Mouse (Mus musculus) spleen, postnatal 14 days (tissue): ENCODE data around the gene Pias1.
A peak's percentile ranks its signal among the peaks of the same experiment; 100 is the strongest.

Source experiments
- DNase-seq, 2 experiments: peaks; one replicate each; pipeline ENCODE4 v3.0.0; 2021 to 2022; ENCODE audit warnings: low spot score in 2 of 2

Pias1 gene

GRCm38 (mm10) chr9:62987824-62988223 lies at the start of gene Pias1:
TSS of gene Pias1 (minus strand) at chr9:62987924.
- DNase-seq: no peak

GRCm38 (mm10) chr9:63035431-63035830 lies 47.7 kb upstream of the Pias1 start:
- no peak for DNase-seq

GRCm38 (mm10) chr9:63031011-63031782 lies 43.5 kb upstream of the Pias1 start:
- peak; percentile 7 to 10 for DNase-seq

GRCm38 (mm10) chr9:63022486-63022885 lies 34.8 kb upstream of the Pias1 start:
- no peak for DNase-seq

GRCm38 (mm10) chr9:63007371-63007770 lies 19.6 kb upstream of the Pias1 start:
- DNase-seq: no peak

- no peak for DNase-seq
Observed at GRCm38 (mm10) chr9:63006081-63006820, 18.5 kb upstream of the Pias1 start.

GRCm38 (mm10) chr9:62998561-62998960 lies 10.8 kb upstream of the Pias1 start:
- DNase-seq: no peak

GRCm38 (mm10) chr9:62997626-62998025 lies 9.9 kb upstream of the Pias1 start:
- DNase-seq: no peak

GRCm38 (mm10) chr9:62995186-62995585 lies 7.5 kb upstream of the Pias1 start:
- DNase-seq: no peak

GRCm38 (mm10) chr9:62990134-62990533 lies 2.4 kb upstream of the Pias1 start:
- DNase-seq: no peak

GRCm38 (mm10) chr9:62980777-62981202 lies 6.9 kb downstream of the Pias1 start:
- DNase-seq: peak; percentile 99

GRCm38 (mm10) chr9:62980162-62980776 lies 7.5 kb downstream of the Pias1 start:
- peak; percentile 9 to 32 for DNase-seq

- DNase-seq: no peak
Observed at GRCm38 (mm10) chr9:62979461-62980161, 8.1 kb downstream of the Pias1 start.

- DNase-seq: no peak
Observed at GRCm38 (mm10) chr9:62977152-62977551, 10.6 kb downstream of the Pias1 start.

GRCm38 (mm10) chr9:62975830-62976229 lies 11.9 kb downstream of the Pias1 start:
- no peak for DNase-seq

GRCm38 (mm10) chr9:62974439-62974838 lies 13.3 kb downstream of the Pias1 start:
- peak in 1 of 2 experiments; percentile 25 for DNase-seq

- DNase-seq: peak; percentile 9 to 23
Observed at GRCm38 (mm10) chr9:62972073-62972745, 15.5 kb downstream of the Pias1 start.

GRCm38 (mm10) chr9:62970345-62970744 lies 17.4 kb downstream of the Pias1 start:
- no peak for DNase-seq

GRCm38 (mm10) chr9:62966018-62966417 lies 21.7 kb downstream of the Pias1 start:
- no peak for DNase-seq

- DNase-seq: no peak
Observed at GRCm38 (mm10) chr9:62952713-62953112, 35.0 kb downstream of the Pias1 start.

- DNase-seq: no peak
Observed at GRCm38 (mm10) chr9:62945346-62945745, 42.4 kb downstream of the Pias1 start.
